Mouse (Mus musculus): ENCODE measurements around the gene Ccl1. TPM values are rescaled to one million over a fixed set of nuclear protein-coding genes. Genes with fewer than 3 reads are reported as not detected.

The Ccl1 gene
- polyA plus RNA-seq (2015; fragmentation: Nextera tagmentation; extraction: Ambion mirVana) = not detected in 2 replicates

- WGBS = 35% methylated on average over 4 of the region's 4 CpGs
- Histone ChIP-seq H3K27me3 (replicated peaks) (peaks cover 6% of the 10 kb centered on the region; the same call in 1 of the 2 replicates), H3K9me3 (no peaks in the 10 kb centered on the region), H3K27ac (replicated peaks) (no peak within 1 kb of the TSS), H3K4me2 (no peak within 1 kb of the TSS), H3K9ac (no peak within 1 kb of the TSS), H3K36me3 (no peaks in the 10 kb centered on the region), H3K4me3 (no peak within 1 kb of the TSS), H3K4me1 (no peaks in the 10 kb centered on the region)
- ATAC-seq (ENCODE audit: extremely low read depth, insufficient number of reproducible peaks, low FRiP score, low TSS enrichment) = no peak
Observed at GRCm38 (mm10) chr11:82305590-82305989, at the start of gene Ccl1. Gene Ccl1 (minus strand): TSS chr11:82305690.

DNA sequence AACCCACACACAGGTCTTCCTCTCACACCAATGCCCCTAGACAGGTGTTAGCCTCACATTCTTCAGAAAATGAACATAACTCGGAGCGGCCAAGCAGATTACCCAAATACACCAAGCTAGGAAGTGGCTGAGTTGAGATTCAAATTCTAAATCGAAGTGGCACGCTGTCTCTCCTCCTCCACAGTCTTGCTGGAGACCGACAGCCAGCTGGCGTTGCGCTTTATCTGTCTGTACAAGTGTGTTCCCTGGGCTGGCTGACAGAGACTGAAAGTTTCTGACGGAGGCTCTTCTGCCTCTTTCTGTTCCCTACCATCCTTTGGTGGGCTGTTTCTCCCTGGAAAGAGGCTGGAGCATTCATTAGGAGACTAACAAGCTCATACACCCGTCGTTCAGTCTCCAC lies 45.5 kb upstream of the Ccl1 start:
- H3K4me2 ChIP-seq = no peak overlapping the region
- H3K27me3 ChIP-seq (replicated peaks) = no peaks in the 10 kb centered on the region
- H3K4me3 ChIP-seq = no peak overlapping the region
- H3K27ac ChIP-seq (replicated peaks) = no peak overlapping the region
- ATAC-seq (ENCODE audit: extremely low read depth, insufficient number of reproducible peaks, low FRiP score, low TSS enrichment) = no peak
- H3K9ac ChIP-seq = no peak overlapping the region
- 73% methylated on average over 10 of the region's 10 CpGs for WGBS
- H3K4me1 ChIP-seq = 0 out of 2 replicates have a peak, but pooled peaks cover 2% of the 10 kb centered on the region
- H3K9me3 ChIP-seq = no peaks in the 10 kb centered on the region
- no peaks in the 10 kb centered on the region for H3K36me3 ChIP-seq

- Histone ChIP-seq H3K4me3 (no peak overlapping the region), H3K9me3 (0 out of 2 replicates have a peak, but pooled peaks cover 5% of the 10 kb centered on the region), H3K4me2 (0 out of 2 replicates have a peak overlapping the region, but pooled peaks have one; percentile 27), H3K4me1 (peaks cover 18% of the 10 kb centered on the region), H3K9ac (no peak overlapping the region), H3K27me3 (replicated peaks) (no peaks in the 10 kb centered on the region), H3K36me3 (no peaks in the 10 kb centered on the region), H3K27ac (replicated peaks) (peak overlapping the region; percentile 64)
- no peak for ATAC-seq (ENCODE audit: extremely low read depth, insufficient number of reproducible peaks, low FRiP score, low TSS enrichment)
- 28% methylated on average over 2 of the region's 2 CpGs for WGBS
Observed at GRCm38 (mm10) chr11:82340900-82341299, 35.4 kb upstream of the Ccl1 start.

DNA sequence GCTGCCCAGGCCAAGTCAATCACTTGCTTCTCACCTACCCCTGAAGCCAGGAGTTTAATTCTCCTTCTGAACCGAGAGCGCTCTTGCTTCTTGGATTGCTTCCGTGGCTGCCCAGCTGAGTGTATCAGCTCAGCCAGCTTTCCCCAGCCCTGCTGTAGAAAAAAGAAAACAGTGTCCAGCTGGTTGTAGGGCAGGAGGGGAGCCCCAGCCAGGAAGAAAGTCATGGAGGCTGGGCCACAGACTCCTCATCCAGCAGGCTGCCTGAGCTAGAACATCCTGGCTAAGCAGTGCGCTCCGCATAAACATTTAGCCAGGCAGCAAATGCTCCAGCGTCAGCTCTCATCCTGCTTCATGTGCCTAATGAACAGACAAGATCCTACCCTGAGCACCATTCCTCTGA lies 34.9 kb upstream of the Ccl1 start:
- WGBS = 26% methylated on average over 6 of the region's 6 CpGs
- H3K9ac ChIP-seq = no peak overlapping the region
- peaks cover 18% of the 10 kb centered on the region for H3K4me1 ChIP-seq
- H3K36me3 ChIP-seq = no peaks in the 10 kb centered on the region
- 0 out of 2 replicates have a peak, but pooled peaks cover 5% of the 10 kb centered on the region for H3K9me3 ChIP-seq
- no peak overlapping the region for H3K4me3 ChIP-seq
- H3K27me3 ChIP-seq (replicated peaks) = no peaks in the 10 kb centered on the region
- peak overlapping the region; percentile 27 for H3K4me2 ChIP-seq
- H3K27ac ChIP-seq (replicated peaks) = peak overlapping the region; percentile 64
- no peak for ATAC-seq (ENCODE audit: extremely low read depth, insufficient number of reproducible peaks, low FRiP score, low TSS enrichment)

- H3K4me2 ChIP-seq = peak overlapping the region; percentile 27
- no peak overlapping the region for H3K9ac ChIP-seq
- peaks cover 18% of the 10 kb centered on the region for H3K4me1 ChIP-seq
- H3K27me3 ChIP-seq (replicated peaks) = no peaks in the 10 kb centered on the region
- H3K4me3 ChIP-seq = no peak overlapping the region
- 0 out of 2 replicates have a peak, but pooled peaks cover 5% of the 10 kb centered on the region for H3K9me3 ChIP-seq
- peak overlapping the region; percentile 64 for H3K27ac ChIP-seq (replicated peaks)
- 5% methylated on average over 7 of the region's 7 CpGs for WGBS
- no peaks in the 10 kb centered on the region for H3K36me3 ChIP-seq
- ATAC-seq (ENCODE audit: extremely low read depth, insufficient number of reproducible peaks, low FRiP score, low TSS enrichment) = 0 out of 2 replicates have a peak, but pooled peaks have one; percentile 37
Observed at GRCm38 (mm10) chr11:82339921-82340401, 34.5 kb upstream of the Ccl1 start.

DNA sequence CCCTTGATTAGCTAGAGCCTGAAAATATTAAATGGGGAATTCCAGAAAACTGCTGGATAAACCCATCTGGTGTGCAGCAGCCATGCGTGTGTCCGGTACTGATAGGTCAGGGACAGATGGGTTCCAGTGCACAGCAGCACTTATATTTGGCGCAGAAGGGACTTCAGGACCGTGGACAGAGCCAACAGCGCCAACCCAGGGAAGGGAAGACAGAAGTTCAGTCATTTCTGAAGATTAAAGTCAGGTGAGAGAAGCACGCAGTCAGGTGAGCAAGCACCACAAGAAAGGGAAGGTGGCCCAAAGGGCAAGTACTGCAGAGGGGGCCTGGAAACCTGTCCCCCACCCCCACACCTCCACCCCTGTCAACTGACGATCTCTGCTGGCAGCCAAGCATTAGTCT lies 7.7 kb upstream of the Ccl1 start:
- WGBS = 38% methylated on average over 7 of the region's 7 CpGs
- H3K27ac ChIP-seq (replicated peaks) = no peak overlapping the region

GRCm38 (mm10) chr11:82310336-82311045 lies 5.0 kb upstream of the Ccl1 start:
- Histone ChIP-seq H3K36me3 (no peaks in the 10 kb centered on the region), H3K27me3 (replicated peaks) (peaks cover 18% of the 10 kb centered on the region; the same call in 1 of the 2 replicates), H3K4me3 (no peak overlapping the region), H3K9ac (no peak overlapping the region), H3K4me2 (no peak overlapping the region), H3K9me3 (no peaks in the 10 kb centered on the region), H3K4me1 (no peaks in the 10 kb centered on the region), H3K27ac (replicated peaks) (no peak overlapping the region)
- no peak for ATAC-seq (ENCODE audit: extremely low read depth, insufficient number of reproducible peaks, low FRiP score, low TSS enrichment)
- 25% methylated on average over 11 of the region's 12 CpGs for WGBS

More for the DNA sequence above, 7.7 kb upstream of the Ccl1 start:
- Histone ChIP-seq H3K4me3 (no peak overlapping the region), H3K36me3 (no peaks in the 10 kb centered on the region), H3K9ac (no peak overlapping the region), H3K9me3 (no peaks in the 10 kb centered on the region), H3K27me3 (replicated peaks) (peaks cover 18% of the 10 kb centered on the region; the same call in 1 of the 2 replicates), H3K4me1 (no peaks in the 10 kb centered on the region), H3K4me2 (no peak overlapping the region)
- ATAC-seq (ENCODE audit: extremely low read depth, insufficient number of reproducible peaks, low FRiP score, low TSS enrichment) = no peak

- WGBS = 76% methylated on average over 4 of the region's 4 CpGs
- no peak overlapping the region for H3K9ac ChIP-seq
- no peak overlapping the region for H3K4me2 ChIP-seq
- H3K27me3 ChIP-seq (replicated peaks) = no peaks in the 10 kb centered on the region
- H3K9me3 ChIP-seq = no peaks in the 10 kb centered on the region
- no peak overlapping the region for H3K4me3 ChIP-seq
- no peaks in the 10 kb centered on the region for H3K36me3 ChIP-seq
- ATAC-seq (ENCODE audit: extremely low read depth, insufficient number of reproducible peaks, low FRiP score, low TSS enrichment) = no peak
- no peaks in the 10 kb centered on the region for H3K4me1 ChIP-seq
- H3K27ac ChIP-seq (replicated peaks) = no peak overlapping the region
Observed at GRCm38 (mm10) chr11:82297895-82298294, 7.6 kb downstream of the Ccl1 start.

DNA sequence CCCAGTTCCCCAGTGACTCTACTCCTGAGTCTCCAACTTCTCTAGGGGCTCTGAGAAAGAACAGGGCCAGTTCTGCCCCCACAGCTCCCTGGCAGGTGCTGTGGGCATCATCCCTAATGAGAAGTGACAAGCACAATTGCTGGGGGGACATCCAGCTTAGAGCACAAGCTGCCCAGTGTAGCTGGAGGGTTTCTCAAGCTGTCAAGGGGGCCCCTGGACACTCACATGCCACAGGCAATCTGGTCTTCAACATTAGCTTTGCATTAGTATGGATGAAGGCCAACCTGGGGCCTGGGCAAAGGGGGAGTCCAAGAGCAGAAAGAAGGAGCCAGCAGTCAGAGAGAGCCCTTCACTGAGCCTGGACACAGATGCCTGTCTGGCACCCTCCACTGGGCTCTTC lies 14.6 kb downstream of the Ccl1 start:
- Histone ChIP-seq H3K27me3 (replicated peaks) (peaks cover 3% of the 10 kb centered on the region; the same call in 1 of the 2 replicates), H3K4me3 (no peak overlapping the region), H3K4me1 (no peaks in the 10 kb centered on the region), H3K4me2 (no peak overlapping the region), H3K9me3 (peaks cover 6% of the 10 kb centered on the region; the same call in 1 of the 2 replicates), H3K36me3 (no peaks in the 10 kb centered on the region), H3K9ac (no peak overlapping the region), H3K27ac (replicated peaks) (no peak overlapping the region)
- no peak for ATAC-seq (ENCODE audit: extremely low read depth, insufficient number of reproducible peaks, low FRiP score, low TSS enrichment)

DNA sequence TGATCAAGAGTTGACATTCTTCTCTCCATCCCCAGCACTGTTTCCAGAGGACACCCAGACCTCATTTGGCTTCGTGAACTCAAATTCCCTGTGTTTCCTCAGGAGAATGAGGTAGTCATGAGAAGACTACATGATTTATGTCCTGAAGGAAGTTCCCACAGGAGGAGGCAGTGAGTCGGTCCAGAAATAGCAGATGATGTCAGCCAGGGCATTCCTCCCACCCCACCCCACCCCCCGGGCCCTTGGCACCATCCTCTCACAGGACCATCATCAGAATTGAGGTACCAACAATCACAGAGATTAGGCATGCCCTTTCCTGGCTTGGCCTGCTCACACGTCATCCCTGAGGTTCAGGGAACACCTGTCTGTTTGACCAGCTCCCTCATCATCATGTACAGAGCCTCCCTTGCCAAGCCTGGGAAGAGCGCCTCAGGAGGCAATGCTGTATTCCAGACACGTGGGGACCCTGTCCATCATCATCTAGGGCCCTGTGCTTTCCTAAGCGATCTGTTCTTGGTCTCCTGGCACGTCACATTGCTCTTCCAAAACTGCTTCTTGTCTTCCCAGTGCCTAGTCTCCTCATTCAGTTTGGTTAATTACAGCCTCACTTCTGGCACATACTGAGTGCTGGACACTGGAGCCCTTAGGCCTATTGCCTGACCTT lies 31.2 kb downstream of the Ccl1 start:
- Histone ChIP-seq H3K27me3 (replicated peaks) (peaks cover 6% of the 10 kb centered on the region; the same call in 1 of the 2 replicates), H3K9me3 (no peaks in the 10 kb centered on the region), H3K9ac (no peak overlapping the region), H3K36me3 (no peaks in the 10 kb centered on the region), H3K4me1 (no peaks in the 10 kb centered on the region), H3K4me3 (no peak overlapping the region), H3K27ac (replicated peaks) (no peak overlapping the region), H3K4me2 (no peak overlapping the region)
- WGBS = 54% methylated on average over 8 of the region's 8 CpGs
- ATAC-seq (ENCODE audit: extremely low read depth, insufficient number of reproducible peaks, low FRiP score, low TSS enrichment) = no peak

- WGBS = 40% methylated on average over 4 of the region's 4 CpGs
- no peak for ATAC-seq (ENCODE audit: extremely low read depth, insufficient number of reproducible peaks, low FRiP score, low TSS enrichment)
- no peak overlapping the region for H3K9ac ChIP-seq
- H3K27me3 ChIP-seq (replicated peaks) = peaks cover 57% of the 10 kb centered on the region
- no peak overlapping the region for H3K4me3 ChIP-seq
- no peak overlapping the region for H3K4me2 ChIP-seq
- H3K36me3 ChIP-seq = no peaks in the 10 kb centered on the region
- H3K9me3 ChIP-seq = no peaks in the 10 kb centered on the region
- H3K27ac ChIP-seq (replicated peaks) = no peak overlapping the region
- no peaks in the 10 kb centered on the region for H3K4me1 ChIP-seq
Observed at GRCm38 (mm10) chr11:82259131-82259530, 46.4 kb downstream of the Ccl1 start.
